Mouse (Mus musculus) neural tube, embryonic 11.5 days (tissue): Measurements from ENCODE around the gene Ugt1a8. TPM values are rescaled to one million over a fixed set of nuclear protein-coding genes. Genes with fewer than 3 reads are reported as not detected.

Experiments
- ATAC-seq: fragments of 200-750 bp; cut with Nextera tagmentation; 2 replicates; pipeline ENCODE4 v1.8.0; 2017; ENCODE audit warnings: moderate number of reproducible peaks, mild to moderate bottlenecking, moderate TSS enrichment, moderate library complexity; ENCODE audit not compliant: insufficient read depth, low FRiP score, low TSS enrichment
- DNase-seq: peaks from one replicate; pipeline ENCODE4 v3.0.0-alpha.2; 2015; ENCODE audit warnings: low spot score
- H3K27ac ChIP-seq: fragments of 300-500 bp; sonication (generic); 2 replicates; pipeline ENCODE4 v1.5.1; 2014; ENCODE audit warnings: low read depth, mild to moderate bottlenecking, low read length
- H3K27me3 ChIP-seq: fragments of 300-500 bp; sonication (generic); 2 replicates; pipeline ENCODE4 v1.6.1; 2014; ENCODE audit warnings: mild to moderate bottlenecking, low read length, mixed read lengths; ENCODE audit not compliant: control insufficient read depth, insufficient read depth
- H3K36me3 ChIP-seq: fragments of 300-500 bp; sonication (generic); 2 replicates; pipeline ENCODE4 v1.6.1; 2014; ENCODE audit warnings: mild to moderate bottlenecking, low read length, moderate library complexity, mixed read lengths; ENCODE audit not compliant: control insufficient read depth, insufficient read depth
- H3K4me1 ChIP-seq: fragments of 300-500 bp; sonication (generic); 2 replicates; pipeline ENCODE4 v1.6.1; 2014; ENCODE audit warnings: low read length, mixed read lengths; ENCODE audit not compliant: control insufficient read depth, insufficient read depth
- H3K4me2 ChIP-seq: fragments of 300-500 bp; sonication (generic); 2 replicates; pipeline ENCODE4 v1.6.1; 2014; ENCODE audit warnings: low read depth, mild to moderate bottlenecking, moderate library complexity
- H3K4me3 ChIP-seq: fragments of 300-500 bp; sonication (generic); 2 replicates; pipeline ENCODE4 v1.5.1; 2014; ENCODE audit warnings: low read depth, low read length
- H3K9ac ChIP-seq: fragments of 300-500 bp; sonication (generic); 2 replicates; pipeline ENCODE4 v1.6.1; 2014; ENCODE audit warnings: mild to moderate bottlenecking, low read length
- H3K9me3 ChIP-seq: fragments of 300-500 bp; sonication (generic); 2 replicates; pipeline ENCODE4 v1.6.1; 2016; ENCODE audit warnings: low read length; ENCODE audit not compliant: control insufficient read depth
- WGBS: fragments of 180-500 bp; shearing (Covaris S2); extraction: QIAGEN DNeasy Blood & Tissue Kit; methylation state at CpG from one replicate; pipeline ENCODE4 v1.1.7; 2014; 5-methylcytosine and 5-hydroxymethylcytosine counted together
- polyA plus RNA-seq: library from polyadenylated mRNA; unstranded; fragments of >200 nt; fragmentation: Nextera tagmentation; extraction: Ambion mirVana; gene quantifications from 2 replicates; pipeline ENCODE4 v1.2.1, GENCODE M21; 2014

Gene Ugt1a8
- polyA plus RNA-seq, 1 experiment from 2014 or later: not detected

DNA sequence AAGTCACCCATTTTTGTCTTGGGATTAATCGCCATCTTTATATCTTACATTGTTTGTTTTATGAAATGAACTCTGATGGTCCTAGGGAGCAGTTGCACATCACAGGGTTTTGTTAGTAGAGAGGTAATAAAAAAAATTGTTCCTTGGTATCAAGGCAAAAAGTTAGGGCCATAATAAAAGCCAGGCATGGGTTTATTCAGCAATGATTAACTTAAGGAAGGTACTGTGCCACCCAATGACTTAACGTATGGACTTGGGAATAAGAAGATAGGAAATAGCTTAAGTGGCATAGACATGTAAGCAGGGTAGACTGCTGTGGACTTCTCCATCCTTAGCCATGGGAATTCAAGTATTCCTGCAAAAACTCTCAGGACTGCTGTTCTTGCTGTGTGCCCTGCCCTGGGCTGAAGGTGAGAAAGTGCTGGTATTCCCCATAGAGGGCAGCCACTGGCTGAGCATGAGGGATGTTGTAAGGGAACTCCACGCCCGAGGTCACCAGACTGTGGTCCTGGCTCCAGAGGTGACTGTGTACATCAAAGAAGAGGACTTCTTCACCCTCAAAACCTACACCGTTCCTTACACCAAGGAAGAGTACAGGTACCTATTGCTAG, 98.8 kb downstream of the Ugt1a8 start:
- DNase-seq: no peak
- no peaks in the 10 kb centered on the region for H3K36me3 ChIP-seq
- H3K4me2 ChIP-seq: no peak overlapping the region
- H3K9me3 ChIP-seq: no peaks in the 10 kb centered on the region
- no peaks in the 10 kb centered on the region for H3K27me3 ChIP-seq
- no peak overlapping the region for H3K4me3 ChIP-seq
- 89% methylated on average over 5 of the region's 5 CpGs for WGBS
- H3K27ac ChIP-seq: no peak overlapping the region
- no peak overlapping the region for H3K9ac ChIP-seq
- no peak for ATAC-seq
- H3K4me1 ChIP-seq: no peaks in the 10 kb centered on the region

DNA sequence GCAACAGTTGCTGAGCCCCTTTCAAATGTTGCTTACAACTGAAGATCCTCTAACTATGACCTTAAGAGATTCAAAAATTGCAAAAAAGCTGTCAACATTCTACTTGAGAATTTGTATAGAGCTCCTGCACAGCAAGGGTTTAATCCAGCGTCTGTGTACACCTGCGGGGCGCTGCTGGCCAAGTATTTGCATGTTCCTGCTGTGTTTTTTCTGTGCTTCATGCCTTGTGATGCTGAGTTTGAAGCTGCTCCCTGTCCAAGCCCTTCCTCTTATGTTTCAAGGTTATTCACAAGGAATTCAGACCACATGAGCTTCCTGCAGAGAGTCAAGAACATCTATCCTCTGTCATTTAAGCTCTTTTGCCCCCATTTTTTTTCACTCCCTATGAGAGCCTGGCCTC, 104.5 kb downstream of the Ugt1a8 start:
- Histone ChIP-seq H3K9me3 (no peaks in the 10 kb centered on the region), H3K4me3 (no peak overlapping the region), H3K36me3 (no peaks in the 10 kb centered on the region), H3K27me3 (no peaks in the 10 kb centered on the region), H3K4me1 (no peaks in the 10 kb centered on the region), H3K9ac (no peak overlapping the region), H3K27ac (no peak overlapping the region), H3K4me2 (no peak overlapping the region)
- ATAC-seq: no peak
- no peak for DNase-seq
- WGBS: 78% methylated on average over 3 of the region's 3 CpGs

DNA sequence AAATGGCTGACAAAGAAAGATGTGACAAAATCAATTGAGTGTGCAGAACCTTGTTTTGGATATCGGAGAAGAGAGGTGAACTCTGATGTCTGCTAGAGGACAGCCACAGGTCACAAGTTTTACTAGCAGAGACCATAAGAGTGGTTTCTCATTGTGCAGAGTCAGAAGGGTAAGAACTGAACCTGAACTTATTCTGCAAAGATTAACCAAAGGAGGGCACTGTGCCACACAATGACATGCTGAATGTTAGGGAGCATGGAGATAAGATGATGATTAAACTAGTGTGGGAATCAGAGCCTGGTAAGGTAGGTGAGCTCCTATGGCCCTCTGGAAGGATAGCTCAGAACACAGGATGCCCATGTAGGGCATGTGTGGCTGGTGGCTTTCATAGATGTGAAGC, 108.1 kb downstream of the Ugt1a8 start:
- H3K4me1 ChIP-seq: no peaks in the 10 kb centered on the region
- 83% methylated on average over 1 of the region's 1 CpGs for WGBS
- no peaks in the 10 kb centered on the region for H3K9me3 ChIP-seq
- H3K4me2 ChIP-seq: no peak overlapping the region
- no peaks in the 10 kb centered on the region for H3K36me3 ChIP-seq
- H3K4me3 ChIP-seq: no peak overlapping the region
- H3K9ac ChIP-seq: no peak overlapping the region
- DNase-seq: no peak
- ATAC-seq: no peak
- H3K27ac ChIP-seq: no peak overlapping the region
- no peaks in the 10 kb centered on the region for H3K27me3 ChIP-seq

DNA sequence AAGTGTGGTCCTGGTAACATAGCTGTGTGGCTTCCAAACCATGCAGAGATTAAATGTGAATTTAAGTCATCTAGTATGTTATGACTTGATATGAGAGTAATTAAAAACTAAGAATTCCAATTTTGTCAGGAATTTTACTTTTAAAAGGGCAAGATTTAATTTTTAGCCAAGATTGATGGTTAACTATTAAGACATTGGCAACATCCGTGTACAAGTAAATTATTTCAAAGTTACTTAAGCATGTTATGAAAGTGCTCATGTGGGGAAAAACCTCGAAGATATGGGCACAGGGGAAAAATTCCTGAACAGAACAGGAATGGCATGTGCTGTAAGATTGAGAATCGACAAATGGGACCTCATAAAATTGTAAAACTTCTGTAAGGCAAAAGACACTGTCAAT, 109.8 kb downstream of the Ugt1a8 start:
- no peaks in the 10 kb centered on the region for H3K36me3 ChIP-seq
- WGBS: 83% methylated on average over 3 of the region's 3 CpGs

DNA sequence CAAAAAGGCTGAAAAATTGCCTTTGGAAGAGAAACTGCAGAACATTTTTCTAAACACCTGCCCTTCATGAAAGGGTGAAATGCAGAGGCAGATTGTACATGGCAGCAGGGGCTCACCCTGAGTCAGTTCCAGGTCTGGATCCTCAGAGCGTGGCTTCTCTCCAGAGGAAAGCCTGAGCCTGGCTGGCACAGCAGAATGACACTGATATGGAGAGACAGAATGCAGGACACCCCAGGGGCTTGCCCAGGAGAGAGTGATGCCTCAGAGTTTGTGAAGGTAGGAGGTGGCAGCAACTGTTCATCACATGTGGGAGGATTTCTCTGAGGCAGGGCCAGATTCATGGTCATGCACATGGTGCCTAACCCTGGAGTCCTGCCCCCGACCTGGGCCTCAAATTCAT, 112.4 kb downstream of the Ugt1a8 start:
- H3K36me3 ChIP-seq: no peaks in the 10 kb centered on the region
- WGBS: 88% methylated on average over 2 of the region's 2 CpGs
- H3K4me1 ChIP-seq: no peaks in the 10 kb centered on the region
- no peak overlapping the region for H3K9ac ChIP-seq
- DNase-seq (no peak), ATAC-seq (no peak)
- H3K4me2 ChIP-seq: no peak overlapping the region
- no peaks in the 10 kb centered on the region for H3K9me3 ChIP-seq
- H3K27me3 ChIP-seq: no peaks in the 10 kb centered on the region
- H3K4me3 ChIP-seq: no peak overlapping the region
- H3K27ac ChIP-seq: no peak overlapping the region

More for the DNA sequence above, 109.8 kb downstream of the Ugt1a8 start:
- H3K27ac ChIP-seq: no peak overlapping the region
- H3K4me2 ChIP-seq: no peak overlapping the region
- no peaks in the 10 kb centered on the region for H3K4me1 ChIP-seq
- H3K9me3 ChIP-seq: no peaks in the 10 kb centered on the region
- H3K27me3 ChIP-seq: no peaks in the 10 kb centered on the region
- no peak overlapping the region for H3K4me3 ChIP-seq
- DNase-seq (no peak), ATAC-seq (no peak)
- no peak overlapping the region for H3K9ac ChIP-seq

DNA sequence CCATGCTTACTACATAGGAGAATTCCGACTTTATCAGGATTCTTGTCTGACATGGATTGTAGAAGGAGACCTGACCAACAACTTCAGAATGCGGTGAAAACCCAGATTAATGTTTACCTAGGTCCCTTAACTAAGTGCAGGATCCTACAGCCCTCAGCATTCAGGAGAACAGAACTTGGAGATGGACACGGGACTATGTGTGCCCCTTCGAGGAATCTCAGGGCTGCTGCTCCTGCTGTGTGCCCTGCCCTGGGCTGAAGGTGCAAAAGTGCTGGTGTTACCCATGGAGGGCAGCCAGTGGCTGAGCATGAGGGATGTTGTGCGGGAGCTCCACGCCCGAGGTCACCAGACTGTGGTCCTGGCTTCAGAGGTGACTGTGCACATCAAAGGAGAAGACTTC, 112.8 kb downstream of the Ugt1a8 start, which contains the start of gene Ugt1a2:
Gene Ugt1a2, plus strand, starts transcription at position 146 of the 400 bp plus-strand sequence.
- no peaks in the 10 kb centered on the region for H3K27me3 ChIP-seq
- H3K36me3 ChIP-seq: no peaks in the 10 kb centered on the region
- no peak within 1 kb of the TSS for H3K4me2 ChIP-seq
- WGBS: 80% methylated on average over 7 of the region's 7 CpGs
- no peak within 1 kb of the TSS for H3K27ac ChIP-seq
- H3K9me3 ChIP-seq: no peaks in the 10 kb centered on the region
- no peak within 1 kb of the TSS for H3K4me3 ChIP-seq
- DNase-seq: no peak
- no peak for ATAC-seq
- H3K9ac ChIP-seq: no peak within 1 kb of the TSS
- no peaks in the 10 kb centered on the region for H3K4me1 ChIP-seq

DNA sequence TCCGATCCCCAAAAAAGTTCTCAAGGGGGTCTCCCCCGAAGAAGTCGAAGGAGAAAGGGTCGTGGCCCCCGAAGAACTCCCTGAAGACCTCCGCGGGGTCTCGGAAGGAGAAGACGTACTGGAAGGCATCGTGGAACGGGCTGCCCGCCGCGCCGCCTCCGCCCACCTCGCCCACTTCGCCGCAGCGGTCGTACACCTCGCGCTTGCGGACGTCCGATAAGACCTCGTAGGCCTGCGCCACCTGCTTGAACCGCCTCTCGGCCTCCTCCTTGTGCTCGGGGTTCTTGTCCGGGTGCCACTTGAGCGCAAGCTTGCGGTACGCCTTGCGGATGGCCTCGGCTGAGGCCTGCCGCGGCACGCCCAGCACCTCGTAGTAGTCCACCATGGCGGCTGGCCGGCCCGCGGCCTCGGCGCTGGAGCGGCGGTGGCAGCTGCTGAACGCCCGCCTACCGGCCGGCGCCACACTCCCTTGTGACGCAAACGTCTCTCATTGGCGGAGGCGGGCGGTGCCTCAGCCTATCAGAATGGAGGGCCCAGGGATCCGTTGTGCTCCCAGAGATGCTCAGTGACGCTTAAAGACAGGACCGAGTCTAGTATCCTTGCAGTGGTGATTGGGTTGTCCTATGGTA, 117.8 kb downstream of the Ugt1a8 start, which contains the start of gene Dnajb3:
Gene Dnajb3, minus strand, starts transcription at position 489 of the 629 bp plus-strand sequence.
- H3K27ac ChIP-seq: 0 out of 2 replicates have a peak within 1 kb of the TSS, but pooled peaks have one; percentile 14
- 6% methylated on average over 62 of the region's 62 CpGs for WGBS

GRCm38 (mm10) chr1:88206843-88207479, 119.3 kb downstream of the Ugt1a8 start:
- Histone ChIP-seq H3K4me1 (no peaks in the 10 kb centered on the region; the same call in 1 of the 2 replicates), H3K27me3 (no peaks in the 10 kb centered on the region), H3K4me2 (no peak overlapping the region), H3K36me3 (no peaks in the 10 kb centered on the region), H3K27ac (no peak overlapping the region), H3K9me3 (peaks cover 8% of the 10 kb centered on the region), H3K4me3 (no peak overlapping the region), H3K9ac (no peak overlapping the region)
- DNase-seq (no peak), ATAC-seq (no peak)
- WGBS: 77% methylated on average over 2 of the region's 2 CpGs

More for the DNA sequence above, 117.8 kb downstream of the Ugt1a8 start, which contains the start of gene Dnajb3:
- Histone ChIP-seq H3K9me3 (no peaks in the 10 kb centered on the region), H3K9ac (peak within 1 kb of the TSS; percentile 81), H3K4me3 (peak within 1 kb of the TSS; percentile 40), H3K4me1 (no peaks in the 10 kb centered on the region; the same call in 1 of the 2 replicates), H3K27me3 (no peaks in the 10 kb centered on the region), H3K36me3 (no peaks in the 10 kb centered on the region), H3K4me2 (peak within 1 kb of the TSS; percentile 73)
- DNase-seq (peak; percentile 93), ATAC-seq (peak; percentile 100)
